Mouse (Mus musculus) kidney, embryonic 14.5 days (tissue): ENCODE results near the gene Evx2. TPM values are rescaled to one million over a fixed set of nuclear protein-coding genes. Genes with fewer than 3 reads are reported as not detected.
A peak's percentile ranks its signal among the peaks of the same experiment; 100 is the strongest.

Source experiments
- ATAC-seq: fragments of 200-750 bp; cut with Nextera tagmentation; 2 replicates; pipeline ENCODE4 v1.8.0; 2017; ENCODE audit warnings: moderate number of reproducible peaks, mild to moderate bottlenecking, moderate TSS enrichment, moderate library complexity; ENCODE audit not compliant: low FRiP score, low TSS enrichment
- H3K27ac ChIP-seq: fragments of 300-500 bp; sonication (generic); 2 replicates; pipeline ENCODE4 v1.5.1; 2014; ENCODE audit warnings: low read depth, mild to moderate bottlenecking, low read length, moderate library complexity, mixed read lengths
- H3K27me3 ChIP-seq: fragments of 300-500 bp; sonication (generic); 2 replicates; pipeline ENCODE4 v1.6.1; 2014; ENCODE audit warnings: mild to moderate bottlenecking, low read length; ENCODE audit not compliant: control insufficient read depth, insufficient read depth
- H3K36me3 ChIP-seq: fragments of 300-500 bp; sonication (generic); 2 replicates; pipeline ENCODE4 v1.6.1; 2014; ENCODE audit warnings: low read length, mixed read lengths; ENCODE audit not compliant: control insufficient read depth, insufficient read depth
- H3K4me1 ChIP-seq: fragments of 300-500 bp; sonication (generic); 2 replicates; pipeline ENCODE4 v1.6.1; 2014; ENCODE audit warnings: low read length, mixed read lengths; ENCODE audit not compliant: control insufficient read depth, insufficient read depth
- H3K4me2 ChIP-seq: fragments of 300-500 bp; sonication (generic); replicated peaks from 2 replicates; pipeline ENCODE4 v1.6.1; 2014; ENCODE audit warnings: low read depth, mild to moderate bottlenecking, low read length
- H3K4me3 ChIP-seq: fragments of 300-500 bp; sonication (generic); 2 replicates; pipeline ENCODE4 v1.5.1; 2014; ENCODE audit warnings: mild to moderate bottlenecking, low read length
- H3K9ac ChIP-seq: fragments of 300-500 bp; sonication (generic); 2 replicates; pipeline ENCODE4 v1.6.1; 2014; ENCODE audit warnings: low read depth, mild to moderate bottlenecking, low read length, moderate library complexity
- H3K9me3 ChIP-seq: fragments of 300-500 bp; sonication (generic); 2 replicates; pipeline ENCODE4 v1.6.1; 2016; ENCODE audit warnings: low read length; ENCODE audit not compliant: control insufficient read depth
- WGBS: fragments of 180-500 bp; shearing (Covaris S2); extraction: QIAGEN DNeasy Blood & Tissue Kit; methylation state at CpG from one replicate; pipeline ENCODE4 v1.1.7; 2014; 5-methylcytosine and 5-hydroxymethylcytosine counted together
- polyA plus RNA-seq: library from polyadenylated mRNA; unstranded; fragments of >200 nt; fragmentation: Nextera tagmentation; extraction: Ambion mirVana; gene quantifications from 2 replicates; pipeline ENCODE4 v1.2.1, GENCODE M21; 2014

The Evx2 gene
- polyA plus RNA-seq, 1 experiment from 2014 or later = not detected

GRCm38 (mm10) chr2:74686301-74686987, 27.1 kb upstream of the Evx2 start:
- H3K4me1 ChIP-seq = no peaks in the 10 kb centered on the region
- H3K4me2 ChIP-seq = peak overlapping the region; percentile 85
- no peaks in the 10 kb centered on the region for H3K9me3 ChIP-seq
- H3K27me3 ChIP-seq = peaks cover 14% of the 10 kb centered on the region; the same call in 1 of the 2 replicates
- H3K27ac ChIP-seq = peak overlapping the region; percentile 94
- peak overlapping the region; percentile 85 for H3K4me3 ChIP-seq
- WGBS = 2% methylated on average over 17 of the region's 17 CpGs
- peak overlapping the region; percentile 92 for H3K9ac ChIP-seq
- peaks cover 2% of the 10 kb centered on the region; the same call in 1 of the 2 replicates for H3K36me3 ChIP-seq
- no peak for ATAC-seq

GRCm38 (mm10) chr2:74685059-74685603, 25.8 kb upstream of the Evx2 start:
- H3K9ac ChIP-seq = peak overlapping the region; percentile 99
- no peaks in the 10 kb centered on the region for H3K4me1 ChIP-seq

GRCm38 (mm10) chr2:74684106-74684505, 24.7 kb upstream of the Evx2 start:
- H3K27me3 ChIP-seq = peaks cover 22% of the 10 kb centered on the region; the same call in 1 of the 2 replicates
- H3K27ac ChIP-seq = peak overlapping the region; percentile 97
- peaks cover 2% of the 10 kb centered on the region; the same call in 1 of the 2 replicates for H3K36me3 ChIP-seq
- H3K4me3 ChIP-seq = peak overlapping the region; percentile 85
- H3K4me2 ChIP-seq = peak overlapping the region; percentile 85
- no peaks in the 10 kb centered on the region for H3K9me3 ChIP-seq
- peak overlapping the region; percentile 99 for H3K9ac ChIP-seq
- ATAC-seq = no peak
- WGBS = 3% methylated on average over 12 of the region's 12 CpGs
- H3K4me1 ChIP-seq = peaks cover under 1% of the 10 kb centered on the region; the same call in 1 of the 2 replicates

More at GRCm38 (mm10) chr2:74685059-74685603, 25.8 kb upstream of the Evx2 start:
- WGBS = 7% methylated on average over 4 of the region's 4 CpGs
- peaks cover 20% of the 10 kb centered on the region; the same call in 1 of the 2 replicates for H3K27me3 ChIP-seq
- peaks cover 2% of the 10 kb centered on the region; the same call in 1 of the 2 replicates for H3K36me3 ChIP-seq
- ATAC-seq = no peak
- peak overlapping the region; percentile 97; the same call in 1 of the 2 replicates for H3K27ac ChIP-seq
- H3K9me3 ChIP-seq = no peaks in the 10 kb centered on the region
- H3K4me3 ChIP-seq = peak overlapping the region; percentile 85
- H3K4me2 ChIP-seq = peak overlapping the region; percentile 85

GRCm38 (mm10) chr2:74683471-74683951, 24.2 kb upstream of the Evx2 start:
- Histone ChIP-seq H3K9ac (peak overlapping the region; percentile 99), H3K4me2 (peak overlapping the region; percentile 85), H3K27ac (peak overlapping the region; percentile 97), H3K9me3 (no peaks in the 10 kb centered on the region), H3K27me3 (peaks cover 22% of the 10 kb centered on the region; the same call in 1 of the 2 replicates), H3K4me3 (peak overlapping the region; percentile 85), H3K36me3 (peaks cover 2% of the 10 kb centered on the region; the same call in 1 of the 2 replicates), H3K4me1 (peaks cover 3% of the 10 kb centered on the region)
- ATAC-seq = peak; percentile 47
- WGBS = under 1% methylated on average over 18 of the region's 18 CpGs

GRCm38 (mm10) chr2:74682796-74683195, 23.4 kb upstream of the Evx2 start:
- peak overlapping the region; percentile 85 for H3K4me2 ChIP-seq
- no peaks in the 10 kb centered on the region for H3K9me3 ChIP-seq
- peak overlapping the region; percentile 97 for H3K27ac ChIP-seq
- H3K4me3 ChIP-seq = peak overlapping the region; percentile 85
- no peak for ATAC-seq
- H3K4me1 ChIP-seq = peaks cover 6% of the 10 kb centered on the region
- WGBS = 3% methylated on average over 40 of the region's 51 CpGs
- H3K27me3 ChIP-seq = peaks cover 22% of the 10 kb centered on the region; the same call in 1 of the 2 replicates
- peak overlapping the region; percentile 99 for H3K9ac ChIP-seq
- peaks cover 2% of the 10 kb centered on the region; the same call in 1 of the 2 replicates for H3K36me3 ChIP-seq

- H3K9me3 ChIP-seq = no peaks in the 10 kb centered on the region
- H3K4me1 ChIP-seq = peaks cover 12% of the 10 kb centered on the region
- 0 out of 2 replicates have a peak, but pooled peaks cover 2% of the 10 kb centered on the region for H3K36me3 ChIP-seq
- under 1% methylated on average over 67 of the region's 78 CpGs for whole genome bisulfite sequencing
- ATAC-seq = peak; percentile 70
- H3K9ac ChIP-seq = peak overlapping the region; percentile 99
- H3K4me2 ChIP-seq = peak overlapping the region; percentile 85
- peak overlapping the region; percentile 85 for H3K4me3 ChIP-seq
- peak overlapping the region; percentile 97 for H3K27ac ChIP-seq
- peaks cover 22% of the 10 kb centered on the region; the same call in 1 of the 2 replicates for H3K27me3 ChIP-seq
These were observed 22.5 kb upstream of the Evx2 start for GRCm38 (mm10) chr2:74681594-74682531.

GRCm38 (mm10) chr2:74680561-74681398, 21.4 kb upstream of the Evx2 start:
- ATAC-seq = no peak
- 3% methylated on average over 21 of the region's 21 CpGs for WGBS
- H3K27ac ChIP-seq = peak overlapping the region; percentile 97
- H3K4me2 ChIP-seq = peak overlapping the region; percentile 85
- H3K4me1 ChIP-seq = peaks cover 21% of the 10 kb centered on the region
- peaks cover 29% of the 10 kb centered on the region for H3K27me3 ChIP-seq
- peak overlapping the region; percentile 99 for H3K9ac ChIP-seq
- H3K4me3 ChIP-seq = peak overlapping the region; percentile 85
- no peaks in the 10 kb centered on the region for H3K9me3 ChIP-seq
- 0 out of 2 replicates have a peak, but pooled peaks cover 2% of the 10 kb centered on the region for H3K36me3 ChIP-seq
